Mouse (Mus musculus) testis, adult 2 months (tissue): ENCODE data around the gene Hmga2. TPM values are rescaled to one million over a fixed set of nuclear protein-coding genes. Genes with fewer than 3 reads are reported as not detected.

ENCODE experiments used
- H3K27ac ChIP-seq: fragments of 200-500 bp; 2 replicates; pipeline ENCODE4 v1.5.1; 2012; ENCODE audit warnings: low read depth, low read length; ENCODE audit not compliant: control insufficient read depth, insufficient read depth
- H3K27me3 ChIP-seq: fragments of 200-500 bp; 2 replicates; pipeline ENCODE4 v1.6.1; 2012; ENCODE audit warnings: mild to moderate bottlenecking, low read length, moderate library complexity; ENCODE audit not compliant: control insufficient read depth, insufficient read depth
- H3K36me3 ChIP-seq: fragments of 200-500 bp; 2 replicates; pipeline ENCODE4 v1.6.1; 2012; ENCODE audit warnings: mild to moderate bottlenecking, low read length; ENCODE audit not compliant: control insufficient read depth, insufficient read depth
- H3K4me1 ChIP-seq: fragments of 200-500 bp; 2 replicates; pipeline ENCODE4 v1.6.1; 2012; ENCODE audit warnings: low read length; ENCODE audit not compliant: control insufficient read depth, insufficient read depth
- H3K4me3 ChIP-seq: fragments of 200-500 bp; 2 replicates; pipeline ENCODE4 v1.5.1; 2012; ENCODE audit warnings: low read depth, mild to moderate bottlenecking, low read length, moderate library complexity, mixed read lengths; ENCODE audit not compliant: control insufficient read depth
- CTCF ChIP-seq: fragments of 200-500 bp; IDR thresholded peaks from 2 replicates; pipeline ENCODE4 v1.5.1; 2012; ENCODE audit warnings: low read depth, mild to moderate bottlenecking, inconsistent platforms, low read length, moderate library complexity; ENCODE audit not compliant: control insufficient read depth, insufficient read depth, insufficient replicate concordance
- POLR2A ChIP-seq: fragments of 200-500 bp; IDR thresholded peaks from 2 replicates; pipeline ENCODE4 v1.6.1; 2012; ENCODE audit warnings: low read depth, mild to moderate bottlenecking, inconsistent platforms, low read length, moderate library complexity; ENCODE audit not compliant: control insufficient read depth
- polyA plus RNA-seq: library from polyadenylated mRNA; depleted of rRNA; stranded (reverse); fragments of >200 nt; gene quantifications from 2 replicates; pipeline ENCODE4 v1.2.3, GENCODE M21; 2012

The Hmga2 gene
- polyA plus RNA-seq, 1 experiment = 0.42 TPM

DNA sequence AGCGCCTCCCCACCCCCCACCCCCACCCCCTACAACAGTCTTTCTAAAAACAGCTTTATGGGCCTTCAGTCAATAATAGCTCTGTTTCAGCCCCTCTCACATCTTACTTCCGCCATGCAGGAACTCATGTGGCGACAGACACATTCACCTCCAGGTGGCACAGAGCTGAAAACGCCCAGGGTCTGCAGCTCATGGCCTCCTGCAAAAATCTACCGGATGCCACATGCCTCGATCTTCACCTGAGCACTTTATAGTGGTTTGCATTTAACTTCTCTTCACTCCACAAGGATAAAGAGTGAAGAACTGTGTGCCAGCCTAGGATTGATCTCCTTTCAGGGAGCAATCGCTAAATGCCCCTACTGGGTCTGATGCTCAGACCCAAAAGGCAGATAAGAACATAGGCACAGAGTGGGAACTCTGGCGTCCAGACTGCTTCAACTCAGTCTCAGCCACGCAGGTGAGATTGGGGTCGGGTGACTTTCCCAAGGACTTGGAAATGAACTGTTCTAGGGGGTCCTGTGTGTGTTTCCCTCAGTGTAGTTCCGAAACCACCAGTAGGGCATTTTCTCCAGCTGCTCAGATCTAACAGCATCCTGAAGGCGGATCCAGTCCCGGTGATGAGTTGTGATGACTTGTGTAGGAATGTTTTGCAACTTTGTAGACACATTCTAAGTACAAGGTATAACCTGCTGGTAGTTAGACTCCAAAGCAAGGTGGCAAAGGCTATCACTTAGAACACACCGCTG lies 84.1 kb downstream of the Hmga2 start:
- H3K27ac ChIP-seq = no peak overlapping the region
- no peak overlapping the region for H3K4me3 ChIP-seq
- H3K4me1 ChIP-seq = peaks cover 6% of the 10 kb centered on the region
- no peaks in the 10 kb centered on the region for H3K36me3 ChIP-seq
- no peaks in the 10 kb centered on the region for H3K27me3 ChIP-seq
- no peak for TF ChIP-seq CTCF
- no peak for TF ChIP-seq POLR2A

DNA sequence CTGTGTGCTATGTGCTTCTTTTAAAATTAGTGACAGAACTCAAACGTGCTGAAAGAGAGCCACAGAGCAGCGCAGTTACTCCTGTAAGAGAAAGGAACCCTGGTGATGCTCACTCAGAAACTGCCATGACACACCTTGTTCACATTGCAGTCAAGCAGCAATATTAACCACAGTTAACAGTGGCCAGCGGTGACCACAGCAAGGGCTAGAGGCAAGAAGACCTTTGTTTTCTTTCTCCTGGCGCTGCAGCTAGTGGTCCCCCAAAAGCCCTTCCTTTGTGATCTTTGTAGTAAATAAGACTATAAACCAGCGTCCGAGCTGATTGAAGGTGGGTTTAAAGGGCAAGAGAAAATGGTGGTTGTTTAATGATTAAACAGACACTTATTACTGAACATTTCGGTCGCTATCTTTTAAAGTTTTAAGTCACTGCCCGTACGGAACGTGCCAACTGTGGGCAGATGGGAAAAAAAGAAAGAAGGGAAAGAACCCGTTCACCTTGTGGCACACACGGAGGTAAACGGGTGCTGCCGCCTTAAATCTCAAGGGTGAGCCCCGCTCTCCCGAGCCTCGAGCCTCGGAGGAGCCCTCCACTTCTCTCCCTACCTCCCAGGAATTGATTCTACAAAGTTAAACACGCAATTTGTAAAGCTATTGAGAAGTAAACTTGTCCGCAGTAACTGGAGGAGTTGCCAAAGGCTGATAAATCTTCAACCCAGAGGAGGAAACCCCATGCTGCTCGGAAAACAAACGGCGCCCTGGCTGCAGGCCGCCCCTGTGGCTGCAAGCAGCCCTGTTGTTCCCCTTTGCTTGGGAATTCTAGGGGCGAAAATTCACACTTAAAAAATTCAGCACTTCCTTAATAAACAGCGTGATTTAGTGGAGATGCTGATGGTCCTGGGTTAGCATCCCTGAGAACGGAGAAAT lies 85.1 kb downstream of the Hmga2 start:
- H3K36me3 ChIP-seq = no peaks in the 10 kb centered on the region
- no peaks in the 10 kb centered on the region for H3K27me3 ChIP-seq
- 0 out of 2 replicates have a peak, but pooled peaks cover 4% of the 10 kb centered on the region for H3K4me1 ChIP-seq
- no peak overlapping the region for H3K27ac ChIP-seq
- no peak overlapping the region for H3K4me3 ChIP-seq
- no peak for TF ChIP-seq POLR2A
- no peak for TF ChIP-seq CTCF

DNA sequence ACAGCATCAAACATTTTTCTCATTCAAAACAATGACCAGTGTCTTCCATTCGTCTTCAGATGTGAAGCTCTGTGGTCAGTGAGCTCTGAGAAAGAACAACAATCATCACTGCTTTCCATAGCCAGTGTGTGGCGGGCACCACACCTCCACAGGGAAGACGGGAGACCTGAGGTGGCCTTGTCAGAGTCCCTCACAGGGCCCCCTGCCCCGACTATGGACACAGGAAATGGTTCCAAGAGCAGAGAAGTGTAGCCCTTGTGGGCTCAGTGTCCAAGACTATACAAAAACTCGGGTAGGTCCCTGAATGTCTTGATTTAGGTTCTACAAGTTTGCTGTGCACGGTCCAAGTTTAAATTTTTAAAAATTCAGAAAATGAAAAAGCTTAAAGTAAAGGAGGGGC lies 86.6 kb downstream of the Hmga2 start:
- Histone ChIP-seq H3K36me3 (no peaks in the 10 kb centered on the region), H3K27me3 (no peaks in the 10 kb centered on the region), H3K27ac (no peak overlapping the region), H3K4me3 (no peak overlapping the region), H3K4me1 (0 out of 2 replicates have a peak, but pooled peaks cover 4% of the 10 kb centered on the region)
- TF ChIP-seq CTCF (no peak), POLR2A (no peak)

DNA sequence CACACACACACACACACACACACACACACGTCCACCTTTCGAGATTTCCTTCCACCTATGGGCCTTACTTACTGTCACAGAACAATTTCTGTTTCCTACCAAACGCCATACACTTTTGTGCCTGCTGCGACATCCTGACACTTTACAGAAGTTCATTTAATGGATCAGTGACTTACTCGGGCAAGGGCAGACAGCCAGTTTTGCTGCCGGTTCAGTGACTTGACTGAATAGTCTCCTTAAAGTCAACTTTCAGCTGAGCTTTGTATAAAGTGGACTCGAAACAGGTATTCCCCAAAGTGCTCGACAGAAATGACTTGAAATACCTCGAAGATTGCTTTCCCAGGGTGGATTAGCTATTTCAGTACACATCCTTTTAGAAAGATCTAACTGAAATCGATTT lies 87.3 kb downstream of the Hmga2 start:
- TF ChIP-seq CTCF (no peak), POLR2A (no peak)
- H3K27me3 ChIP-seq = no peaks in the 10 kb centered on the region
- 0 out of 2 replicates have a peak, but pooled peaks cover 4% of the 10 kb centered on the region for H3K4me1 ChIP-seq
- no peak overlapping the region for H3K27ac ChIP-seq
- H3K4me3 ChIP-seq = no peak overlapping the region
- no peaks in the 10 kb centered on the region for H3K36me3 ChIP-seq

DNA sequence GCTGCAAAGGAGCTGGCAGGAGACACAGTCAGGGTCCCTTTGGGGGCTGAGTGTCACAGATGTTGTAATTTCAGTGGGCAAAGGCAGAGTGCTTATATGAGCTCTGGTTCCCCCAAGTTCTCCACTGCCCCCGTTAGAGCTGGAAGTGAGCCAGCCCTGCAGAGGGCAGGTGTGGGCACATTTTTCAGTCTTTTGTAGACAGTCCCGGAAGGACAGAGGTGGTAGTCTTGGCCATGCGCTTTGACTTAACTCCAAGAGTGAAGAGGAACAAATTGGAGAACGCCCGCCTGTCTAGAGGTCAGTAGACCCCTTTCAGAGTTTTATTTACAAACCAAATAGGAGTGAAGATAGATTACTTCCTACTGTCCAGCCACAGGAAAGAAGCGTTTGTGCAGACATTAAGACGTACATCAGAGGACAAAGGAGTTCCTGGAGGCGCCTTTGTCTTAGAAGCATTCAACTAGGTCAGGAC lies 87.8 kb downstream of the Hmga2 start:
- no peaks in the 10 kb centered on the region for H3K36me3 ChIP-seq
- no peaks in the 10 kb centered on the region for H3K27me3 ChIP-seq
- H3K4me1 ChIP-seq = 0 out of 2 replicates have a peak, but pooled peaks cover 4% of the 10 kb centered on the region
- no peak overlapping the region for H3K27ac ChIP-seq
- TF ChIP-seq CTCF (no peak), POLR2A (no peak)
- no peak overlapping the region for H3K4me3 ChIP-seq

DNA sequence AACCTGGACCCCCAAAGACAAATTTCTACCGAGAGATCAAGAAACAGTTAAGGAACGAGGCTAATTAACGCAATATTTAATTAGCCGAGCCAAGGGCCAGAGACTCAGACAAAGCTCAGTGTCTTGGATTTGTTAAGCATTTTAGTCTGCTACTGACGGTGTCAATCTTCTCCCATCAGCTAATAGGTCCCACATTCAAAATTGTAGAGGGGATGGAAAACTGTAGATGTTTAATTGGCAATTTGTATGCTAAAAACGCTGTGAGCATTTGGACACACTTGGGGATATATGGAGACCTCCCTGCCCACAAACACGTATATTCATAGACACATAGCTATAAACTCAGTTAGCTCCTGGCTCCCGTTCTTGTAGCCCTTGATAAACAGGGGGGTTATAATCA lies 89.2 kb downstream of the Hmga2 start:
- Histone ChIP-seq H3K27ac (no peak overlapping the region), H3K36me3 (no peaks in the 10 kb centered on the region), H3K4me3 (no peak overlapping the region), H3K27me3 (no peaks in the 10 kb centered on the region), H3K4me1 (0 out of 2 replicates have a peak, but pooled peaks cover 4% of the 10 kb centered on the region)
- TF ChIP-seq CTCF = no peak
- TF ChIP-seq POLR2A = no peak

DNA sequence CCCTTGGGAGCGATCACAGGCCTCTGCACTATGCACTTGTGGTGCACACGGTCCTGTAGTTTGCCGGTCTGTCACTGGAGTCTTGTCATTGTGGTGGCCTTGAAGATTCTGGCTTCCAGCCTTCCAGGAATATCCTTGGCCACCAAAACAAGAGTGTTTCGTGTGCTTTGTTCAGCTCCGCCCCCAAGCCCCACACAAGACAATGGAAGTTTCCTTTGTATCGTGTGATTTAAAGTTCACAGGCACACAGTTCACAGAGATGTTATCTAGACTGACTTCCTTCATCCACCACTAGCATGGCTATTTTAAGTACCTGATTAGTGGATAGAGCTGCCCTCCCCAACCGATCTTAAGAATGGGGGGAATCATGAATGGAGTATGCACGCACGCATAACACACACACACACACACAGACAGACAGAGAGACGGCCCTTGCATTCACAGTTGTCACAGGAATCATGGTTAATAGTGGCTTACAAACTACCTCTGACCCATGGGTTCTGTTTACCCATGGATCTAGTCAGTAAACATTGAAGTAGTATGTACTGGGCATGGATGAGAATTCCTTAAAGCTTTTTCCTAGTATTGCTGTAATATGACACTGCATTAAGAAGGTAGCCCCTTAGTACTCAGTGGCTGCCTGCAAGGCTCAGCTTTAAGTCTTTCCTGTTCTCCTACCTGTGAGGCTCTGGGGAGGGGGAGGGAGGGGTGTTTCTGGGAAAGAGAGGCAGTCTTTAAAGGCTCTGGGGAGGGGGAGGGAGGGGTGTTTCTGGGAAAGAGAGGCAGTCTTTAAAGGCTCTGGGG lies 91.3 kb downstream of the Hmga2 start:
- TF ChIP-seq POLR2A (no peak), CTCF (no peak)
- no peak overlapping the region for H3K4me3 ChIP-seq
- no peaks in the 10 kb centered on the region for H3K4me1 ChIP-seq
- no peaks in the 10 kb centered on the region for H3K36me3 ChIP-seq
- no peak overlapping the region for H3K27ac ChIP-seq
- H3K27me3 ChIP-seq = no peaks in the 10 kb centered on the region
